Mouse (Mus musculus) embryonic fibroblast, embryonic 13.5 days (primary cell): ENCODE measurements around the gene Cln3. TPM values are rescaled to one million over a fixed set of nuclear protein-coding genes. Genes with fewer than 3 reads are reported as not detected.

Source experiments
- H3K27ac ChIP-seq: 2 replicates; pipeline ENCODE4 v1.5.1; 2012; ENCODE audit warnings: low read length, control low read depth, inconsistent platforms; ENCODE audit not compliant: insufficient read depth
- H3K4me1 ChIP-seq: 2 replicates; pipeline ENCODE4 v1.6.1; 2011; ENCODE audit warnings: low read length; ENCODE audit not compliant: control insufficient read depth, insufficient read depth
- H3K4me3 ChIP-seq: 2 replicates; pipeline ENCODE4 v1.5.1; 2011; ENCODE audit warnings: mild to moderate bottlenecking, control low read depth, low read length; ENCODE audit not compliant: insufficient read depth
- CTCF ChIP-seq: IDR thresholded peaks from 2 replicates; pipeline ENCODE4 v1.5.1; 2011; ENCODE audit warnings: mild to moderate bottlenecking, control low read depth, low read length, moderate library complexity, borderline replicate concordance; ENCODE audit not compliant: insufficient read depth
- POLR2A ChIP-seq: IDR thresholded peaks from 2 replicates; pipeline ENCODE4 v1.6.1; 2011; ENCODE audit warnings: low read depth, mild to moderate bottlenecking, control low read depth, low read length, moderate library complexity
- polyA plus RNA-seq: library from polyadenylated mRNA; stranded (reverse); fragments of >200 nt; gene quantifications from 2 replicates; pipeline ENCODE4 v1.2.4, GENCODE M21; 2011; ENCODE audit warnings: low read depth; ENCODE audit not compliant: missing spikeins, insufficient read length

Cln3 gene
- polyA plus RNA-seq, 1 experiment: 12.4 TPM

DNA sequence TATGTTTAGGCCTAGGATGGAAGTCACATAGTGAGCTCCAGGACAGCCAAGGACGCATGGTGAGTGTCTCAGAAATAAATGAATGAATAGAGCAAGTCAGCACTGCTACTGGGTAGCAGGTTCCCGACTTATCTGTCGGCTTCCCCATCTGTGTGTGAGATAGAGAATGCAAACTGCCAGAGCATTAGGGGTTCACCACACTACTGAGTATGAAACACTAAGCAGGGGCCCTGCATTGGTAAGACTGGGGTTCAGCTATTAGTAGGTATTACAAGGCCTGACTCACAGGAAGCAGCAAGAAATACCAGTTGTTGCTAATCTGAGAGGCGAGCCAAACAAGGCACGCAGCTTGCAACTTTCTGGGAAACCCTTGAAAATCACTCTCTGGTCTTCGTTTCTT, 13.3 kb upstream of the Cln3 start:
- Histone ChIP-seq H3K4me1 (peaks cover 12% of the 10 kb centered on the region), H3K4me3 (no peak overlapping the region), H3K27ac (peak overlapping the region; percentile 87)
- no peak for TF ChIP-seq POLR2A
- TF ChIP-seq CTCF: no peak

DNA sequence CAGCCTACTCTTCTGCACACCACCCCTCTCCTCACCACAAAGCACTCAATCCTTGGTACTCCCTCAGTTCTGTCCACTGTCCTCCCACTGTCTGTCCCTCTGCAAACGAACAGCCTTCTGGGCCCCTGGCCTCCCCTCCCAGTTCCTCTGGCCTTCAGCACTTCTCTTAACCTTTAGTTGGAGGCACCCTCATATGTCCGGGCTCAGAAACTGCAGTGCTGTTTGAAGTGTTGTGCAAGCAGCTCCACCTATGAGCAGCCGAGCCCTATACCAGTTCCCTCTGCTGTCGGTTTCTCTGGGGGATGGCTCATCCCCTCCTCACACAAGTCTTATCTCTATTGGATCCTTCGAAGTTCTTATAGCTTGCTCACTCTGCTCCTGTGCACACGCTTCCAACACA, 10.8 kb upstream of the Cln3 start:
- Histone ChIP-seq H3K27ac (no peak overlapping the region), H3K4me1 (peaks cover 8% of the 10 kb centered on the region; the same call in 1 of the 2 replicates), H3K4me3 (no peak overlapping the region)
- no peak for TF ChIP-seq CTCF
- no peak for TF ChIP-seq POLR2A

DNA sequence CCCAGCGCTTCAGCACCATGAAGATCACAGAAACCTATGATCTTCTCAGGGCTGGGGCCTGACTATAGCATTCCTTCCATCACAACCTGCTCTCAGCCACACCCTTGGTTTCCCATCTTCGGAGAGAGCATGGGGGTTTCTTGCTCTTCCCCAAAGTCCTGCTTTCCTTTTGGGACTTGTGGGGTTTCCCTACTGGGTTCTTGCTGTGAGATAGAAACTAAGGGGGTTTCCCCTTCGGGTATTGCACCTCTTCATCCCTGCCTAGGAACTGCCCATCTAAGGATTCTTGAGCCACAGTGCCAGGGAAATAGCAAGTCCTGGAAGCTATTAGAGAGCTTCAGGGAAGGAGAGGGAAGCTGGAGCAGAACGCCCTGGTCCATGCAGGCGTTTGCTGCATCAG, 10.3 kb upstream of the Cln3 start:
- Histone ChIP-seq H3K27ac (no peak overlapping the region), H3K4me1 (peaks cover 8% of the 10 kb centered on the region; the same call in 1 of the 2 replicates), H3K4me3 (no peak overlapping the region)
- TF ChIP-seq POLR2A (no peak), CTCF (no peak)

DNA sequence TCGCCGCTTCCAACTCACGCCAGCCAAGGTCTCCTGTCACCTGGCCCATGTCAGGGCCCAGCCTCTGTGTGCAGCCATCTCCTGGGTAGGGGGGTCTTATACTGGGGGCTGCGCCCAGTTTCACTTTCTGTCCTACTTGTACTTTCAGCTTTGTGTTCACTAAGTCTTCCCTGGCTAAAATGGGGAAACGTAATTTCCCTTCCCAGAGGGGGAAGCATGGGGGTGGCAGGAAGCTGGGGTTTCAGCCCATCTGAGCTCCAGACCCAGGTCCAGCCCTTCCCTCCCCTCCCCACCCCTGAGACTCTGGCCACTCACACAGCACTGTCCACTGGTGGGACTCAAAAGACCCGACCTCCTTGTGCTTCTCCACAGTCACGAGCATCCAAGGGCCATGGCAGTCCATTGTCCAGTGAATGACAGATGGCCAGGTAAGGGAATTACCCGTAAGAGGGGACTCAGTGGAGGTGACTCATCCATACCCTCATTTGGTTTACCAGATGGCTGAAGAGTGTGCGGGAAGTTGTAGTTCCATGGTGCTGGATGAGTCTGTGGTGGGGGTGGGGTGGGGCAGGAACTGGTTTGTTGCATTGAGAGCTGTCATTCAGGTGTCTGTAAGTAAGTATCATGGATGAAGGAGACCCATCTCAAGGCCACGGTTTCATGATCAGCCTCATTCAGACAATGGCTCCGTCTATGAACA, 9.4 kb upstream of the Cln3 start, which contains the start of gene Il27:
Gene Il27 (minus strand): TSS at position 80 of the 700 bp plus-strand sequence.
- TF ChIP-seq POLR2A: no peak
- TF ChIP-seq CTCF: no peak
- Histone ChIP-seq H3K27ac (no peak within 1 kb of the TSS), H3K4me3 (no peak within 1 kb of the TSS), H3K4me1 (peaks cover 8% of the 10 kb centered on the region; the same call in 1 of the 2 replicates)

DNA sequence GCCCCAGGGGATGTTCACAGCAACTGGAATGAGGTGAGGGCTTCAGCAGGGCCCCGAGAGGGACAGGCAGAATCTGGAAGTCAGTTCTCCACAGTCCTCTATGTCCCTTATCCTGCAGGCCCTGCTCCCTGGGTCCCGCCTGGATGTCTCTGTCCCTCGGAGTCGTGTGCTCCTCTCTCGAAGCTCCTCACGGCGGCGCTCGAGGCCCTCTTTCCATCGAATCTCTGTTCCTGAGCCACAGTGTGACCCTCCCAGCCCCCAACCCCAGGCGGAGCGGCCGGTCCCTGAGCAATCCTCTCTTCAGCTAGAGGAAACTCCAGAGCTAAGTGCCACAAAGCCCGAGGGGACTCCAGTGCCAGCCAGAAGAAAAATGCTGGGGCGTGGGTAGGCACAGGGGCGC, 2.2 kb upstream of the Cln3 start:
- TF ChIP-seq CTCF: peak; percentile 34; the same call in 1 of the 2 replicates
- no peak for TF ChIP-seq POLR2A
- Histone ChIP-seq H3K4me1 (0 out of 2 replicates have a peak, but pooled peaks cover 7% of the 10 kb centered on the region), H3K27ac (no peak overlapping the region), H3K4me3 (no peak overlapping the region)

DNA sequence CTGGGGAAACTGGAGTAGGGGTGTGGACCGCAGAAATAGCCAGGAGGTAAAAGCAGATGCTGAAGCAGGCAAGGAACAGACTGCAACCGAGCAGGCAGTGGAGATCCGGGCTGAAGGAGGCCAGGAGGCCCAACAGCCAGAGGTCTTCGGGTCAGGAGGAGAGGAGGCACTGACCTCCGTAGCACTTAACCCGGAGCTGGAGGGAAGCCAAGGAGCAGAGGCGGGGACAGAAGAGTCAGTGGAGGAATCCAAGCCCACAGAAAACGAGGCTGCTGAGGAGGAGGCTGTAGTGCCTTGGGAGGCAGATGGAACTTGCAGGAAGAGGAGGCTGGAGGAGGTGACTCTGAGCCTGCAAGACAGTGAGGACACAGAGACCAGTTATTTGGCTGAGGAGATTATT, 1.2 kb upstream of the Cln3 start:
- H3K27ac ChIP-seq: no peak overlapping the region
- 0 out of 2 replicates have a peak, but pooled peaks cover 7% of the 10 kb centered on the region for H3K4me1 ChIP-seq
- TF ChIP-seq CTCF (no peak), POLR2A (no peak)
- H3K4me3 ChIP-seq: no peak overlapping the region

DNA sequence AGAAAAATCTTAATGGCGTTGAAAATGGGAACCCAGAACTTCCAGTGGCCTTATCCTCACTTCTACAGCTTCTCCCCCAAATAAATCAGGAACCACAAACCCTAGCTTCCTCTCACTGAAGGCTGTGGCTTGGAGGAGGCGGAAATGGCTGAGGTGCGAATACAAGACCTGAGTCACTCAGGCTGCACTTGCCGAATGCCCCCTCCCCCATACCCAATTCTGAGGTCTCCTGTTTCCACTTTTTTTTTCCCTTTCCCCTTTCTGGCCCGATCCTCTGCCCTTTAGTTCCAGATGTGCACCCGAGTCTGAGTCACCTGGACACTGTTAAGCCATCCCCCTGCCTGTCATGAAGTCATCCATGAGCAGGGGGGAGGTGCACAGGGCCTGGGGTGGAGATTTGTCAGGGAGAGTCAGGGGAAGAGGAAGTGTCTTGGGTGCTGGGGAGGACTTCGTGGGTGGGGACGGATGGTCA, 1.1 kb downstream of the Cln3 start, which contains the start of gene Apobr:
Gene Apobr (plus strand): TSS at position 437 of the 472 bp plus-strand sequence.
- 0 out of 2 replicates have a peak, but pooled peaks cover 7% of the 10 kb centered on the region for H3K4me1 ChIP-seq
- H3K27ac ChIP-seq: peak within 1 kb of the TSS; percentile 9; the same call in 1 of the 2 replicates
- TF ChIP-seq CTCF (no peak), POLR2A (no peak)
- no peak within 1 kb of the TSS for H3K4me3 ChIP-seq

DNA sequence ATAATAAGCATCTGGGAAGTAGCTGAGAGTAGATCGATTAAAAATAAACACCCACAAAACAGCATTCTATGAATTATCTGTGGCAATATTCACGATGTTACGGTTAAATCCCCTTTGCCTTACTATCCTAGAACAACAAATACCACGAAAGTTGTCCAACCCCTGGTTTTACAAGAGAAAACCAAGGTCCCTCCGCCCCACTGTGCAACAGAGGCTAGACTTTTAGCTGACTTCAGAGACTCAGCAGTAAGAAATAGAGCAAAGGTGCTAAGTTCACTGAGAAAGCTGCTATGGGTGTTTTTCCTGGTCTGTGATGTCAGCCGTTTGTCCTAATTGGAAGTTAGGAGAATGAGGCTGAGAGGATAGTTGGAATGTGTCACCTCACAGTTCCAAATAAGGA, 1.9 kb downstream of the Cln3 start:
- Histone ChIP-seq H3K27ac (no peak overlapping the region; the same call in 1 of the 2 replicates), H3K4me1 (0 out of 2 replicates have a peak, but pooled peaks cover 7% of the 10 kb centered on the region), H3K4me3 (peak overlapping the region; percentile 53; the same call in 1 of the 2 replicates)

DNA sequence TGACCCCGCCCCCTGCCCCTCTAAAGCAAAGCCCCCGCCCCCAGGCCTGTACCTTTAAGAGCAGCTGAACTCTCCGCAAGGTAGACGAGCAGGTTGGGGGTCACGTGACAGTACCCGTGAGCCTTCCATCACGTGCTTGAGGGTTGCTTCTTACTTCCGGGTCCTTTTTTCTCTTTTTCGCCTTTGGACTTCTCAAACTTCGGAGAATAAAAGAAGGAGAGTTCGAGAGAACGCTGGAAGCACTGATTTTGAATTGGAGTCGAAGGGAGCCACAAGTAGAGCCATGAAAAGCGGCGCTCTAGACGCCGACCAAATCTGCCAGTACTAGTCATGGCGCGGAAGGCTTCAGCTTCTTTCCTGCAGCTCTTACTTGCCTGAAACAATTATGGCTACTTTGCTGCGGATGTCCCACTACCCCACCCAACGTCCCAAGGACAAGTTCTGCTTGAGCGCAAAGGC, 2.3 kb downstream of the Cln3 start:
- H3K27ac ChIP-seq: peak overlapping the region; percentile 74; the same call in 1 of the 2 replicates
- 0 out of 2 replicates have a peak, but pooled peaks cover 7% of the 10 kb centered on the region for H3K4me1 ChIP-seq
- peak overlapping the region; percentile 53 for H3K4me3 ChIP-seq
- no peak for TF ChIP-seq CTCF
- peak; percentile 45 for TF ChIP-seq POLR2A

More for the DNA sequence above, 1.9 kb downstream of the Cln3 start:
- no peak for TF ChIP-seq CTCF
- TF ChIP-seq POLR2A: no peak

DNA sequence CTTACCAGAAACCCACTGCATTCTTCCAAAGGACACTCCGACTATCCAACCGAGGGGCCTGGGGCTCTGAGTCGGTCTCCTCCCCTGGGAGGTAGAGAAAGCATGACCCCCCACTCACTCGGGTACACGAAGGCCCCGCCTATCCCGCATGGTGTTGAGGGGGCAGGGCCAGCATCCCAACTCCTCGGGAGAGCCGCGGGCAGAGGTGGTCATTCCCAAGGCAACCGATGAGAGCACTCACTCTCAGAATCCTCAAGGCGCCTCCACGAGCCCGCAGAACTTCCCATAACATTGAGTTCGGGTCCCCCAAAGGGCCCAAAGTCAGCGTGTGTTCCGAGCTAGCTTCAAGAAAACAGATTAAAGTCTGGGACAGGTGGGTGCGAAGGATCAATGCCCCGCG, 2.9 kb downstream of the Cln3 start:
- H3K4me1 ChIP-seq: 0 out of 2 replicates have a peak, but pooled peaks cover 7% of the 10 kb centered on the region
- H3K27ac ChIP-seq: no peak overlapping the region
- TF ChIP-seq POLR2A: 0 out of 2 replicates have a peak, but pooled peaks have one; percentile 17
- no peak for TF ChIP-seq CTCF
- peak overlapping the region; percentile 17 for H3K4me3 ChIP-seq
